ENCODE assay signal across 29 mouse cellular contexts in genomic region chr14:32546676-32547075, GRCm38 (mm10). TPM values are rescaled to one million over a fixed set of nuclear protein-coding genes. Genes with fewer than 3 reads are reported as not detected.
DNase-seq lines count a peak whose midpoint lies in the region; ATAC-seq and TF ChIP-seq lines count a peak whose summit lies in the region.
"Had no signal": no experiment of that assay in that cellular context is flagged by ENCODE, and none has a peak within 500 bp of the region (broad histone marks: within the 10 kb centered on the region; RNA-seq: fewer than 3 reads in every experiment).

No protein-coding gene starts in this region.

- H3K9me3 ChIP-seq in embryonic facial prominence, embryonic 14.5 days (ENCODE audit: control insufficient read depth, low read length), result no peaks in the 10 kb centered on the region
- H3K9me3 ChIP-seq in embryonic facial prominence, embryonic 10.5 days, result no peaks in the 10 kb centered on the region; the same call in 1 of the 2 replicates
- H3K9me3 ChIP-seq in hindbrain, embryonic 13.5 days, result no peaks in the 10 kb centered on the region
- no peaks in the 10 kb centered on the region for H3K9me3 ChIP-seq in hindbrain, embryonic 11.5 days (ENCODE audit: control insufficient read depth, low read length)
- no peaks in the 10 kb centered on the region for H3K9me3 ChIP-seq in midbrain, embryonic 16.5 days (replicated peaks; ENCODE audit: control insufficient read depth, low read length, poor library complexity, severe bottlenecking)
- H3K9me3 ChIP-seq: embryonic facial prominence, embryonic 15.5 days; forebrain, embryonic 15.5 days; hindbrain, embryonic 15.5 days; limb, embryonic 10.5 days had no signal

- 53% methylated on average over 5 of the region's 5 CpGs for WGBS in embryonic facial prominence, embryonic 14.5 days
- WGBS in embryonic facial prominence, embryonic 10.5 days, result 75% methylated on average over 5 of the region's 5 CpGs
- 55% methylated on average over 5 of the region's 5 CpGs for WGBS in hindbrain, embryonic 13.5 days
- 72% methylated on average over 5 of the region's 5 CpGs for WGBS in hindbrain, embryonic 11.5 days
- 57% methylated on average over 5 of the region's 5 CpGs for WGBS in midbrain, embryonic 16.5 days

- peaks cover 40% of the 10 kb centered on the region for H3K36me3 ChIP-seq in embryonic facial prominence, embryonic 14.5 days (ENCODE audit: control insufficient read depth, insufficient read depth, low read length)
- peaks cover 64% of the 10 kb centered on the region for H3K36me3 ChIP-seq in embryonic facial prominence, embryonic 10.5 days (replicated peaks)
- H3K36me3 ChIP-seq in hindbrain, embryonic 13.5 days, result peaks cover 19% of the 10 kb centered on the region
- H3K36me3 ChIP-seq in hindbrain, embryonic 11.5 days (ENCODE audit: control insufficient read depth, insufficient read depth, low read length), result peaks cover 3% of the 10 kb centered on the region
- H3K36me3 ChIP-seq in midbrain, embryonic 16.5 days (ENCODE audit: control insufficient read depth, insufficient read depth, low read length), result peaks cover 2% of the 10 kb centered on the region; the same call in 1 of the 2 replicates

- H3K27me3 ChIP-seq in embryonic facial prominence, embryonic 14.5 days (replicated peaks; ENCODE audit: control insufficient read depth, insufficient read depth, low read length), result no peaks in the 10 kb centered on the region
- H3K27me3 ChIP-seq in embryonic facial prominence, embryonic 10.5 days (replicated peaks; ENCODE audit: low read depth, poor library complexity, severe bottlenecking), result no peaks in the 10 kb centered on the region
- no peaks in the 10 kb centered on the region for H3K27me3 ChIP-seq in hindbrain, embryonic 13.5 days
- H3K27me3 ChIP-seq in hindbrain, embryonic 11.5 days (ENCODE audit: control insufficient read depth, insufficient read depth, low read length), result no peaks in the 10 kb centered on the region
- H3K27me3 ChIP-seq in midbrain, embryonic 16.5 days (ENCODE audit: control insufficient read depth, insufficient read depth, low read depth, low read length), result no peaks in the 10 kb centered on the region
- H3K27me3 ChIP-seq: embryonic facial prominence, embryonic 15.5 days; forebrain, embryonic 15.5 days; hindbrain, embryonic 15.5 days had no signal

- no peak for TF ChIP-seq CTCF in brain, embryonic 14.5 days (IDR thresholded peaks at IDR 0.05; ENCODE audit: borderline replicate concordance, extremely low read depth, insufficient read depth, insufficient read length)

- peak; percentile 55; the same call in 1 of the 2 replicates for ATAC-seq in embryonic facial prominence, embryonic 14.5 days (ENCODE audit: low read depth)
- ATAC-seq in hindbrain, embryonic 13.5 days (ENCODE audit: low FRiP score), result 0 out of 2 replicates have a peak, but pooled peaks have one; percentile 32
- ATAC-seq in hindbrain, embryonic 11.5 days (ENCODE audit: low FRiP score), result no peak
- peak; percentile 88 for ATAC-seq in midbrain, embryonic 16.5 days
- ATAC-seq in erythroblast, adult 5-6 weeks (replicated peaks; ENCODE audit: low FRiP score, poor library complexity, severe bottlenecking), result no peak
- ATAC-seq: activated CD4-positive, CD25-positive, alpha-beta regulatory T cell, adult 4 months; forebrain, embryonic 15.5 days; intestine, embryonic 16.5 days; lung, postnatal 0 days had no signal

- no peak for TF ChIP-seq POLR2A in brain, embryonic 14.5 days (IDR thresholded peaks at IDR 0.05; ENCODE audit: borderline replicate concordance, extremely low read depth, insufficient read depth, insufficient read length, poor library complexity, severe bottlenecking)

- peak; percentile 30 for DNase-seq in embryonic facial prominence, embryonic 14.5 days (ENCODE audit: low spot score)
- DNase-seq in embryonic facial prominence, embryonic 10.5 days (ENCODE audit: low spot score), result no peak
- DNase-seq in hindbrain, embryonic 11.5 days (ENCODE audit: low spot score), result no peak
- DNase-seq in brain, embryonic 14.5 days (ENCODE audit: low read depth), result peak; percentile 71
- no peak for DNase-seq in kidney, adult 9 months
- DNase-seq: adrenal gland, adult 8-10 months; cerebellum, adult 2 months; cerebellum, postnatal 25 days; embryo, embryonic 11 days; liver; thymus, postnatal 36 days had no signal

- H3K4me1 ChIP-seq in embryonic facial prominence, embryonic 14.5 days (ENCODE audit: control insufficient read depth, insufficient read depth, low read length), result no peaks in the 10 kb centered on the region
- H3K4me1 ChIP-seq in embryonic facial prominence, embryonic 10.5 days, result peaks cover 3% of the 10 kb centered on the region; the same call in 1 of the 2 replicates
- H3K4me1 ChIP-seq in hindbrain, embryonic 13.5 days (replicated peaks), result 0 out of 2 replicates have a peak, but pooled peaks cover 3% of the 10 kb centered on the region
- H3K4me1 ChIP-seq in hindbrain, embryonic 11.5 days (replicated peaks; ENCODE audit: control insufficient read depth, insufficient read depth, low read length), result no peaks in the 10 kb centered on the region
- H3K4me1 ChIP-seq in midbrain, embryonic 16.5 days (ENCODE audit: control insufficient read depth, insufficient read depth, low read length), result no peaks in the 10 kb centered on the region
- H3K4me1 ChIP-seq: embryonic facial prominence, embryonic 15.5 days; forebrain, embryonic 15.5 days; hindbrain, embryonic 15.5 days had no signal

- no peak overlapping the region for H3K27ac ChIP-seq in embryonic facial prominence, embryonic 14.5 days (replicated peaks; ENCODE audit: low read depth, low read length)
- no peak overlapping the region for H3K27ac ChIP-seq in embryonic facial prominence, embryonic 10.5 days (replicated peaks)
- H3K27ac ChIP-seq in hindbrain, embryonic 13.5 days, result no peak overlapping the region
- no peak overlapping the region for H3K27ac ChIP-seq in hindbrain, embryonic 11.5 days (ENCODE audit: low read depth, low read length)
- H3K27ac ChIP-seq in midbrain, embryonic 16.5 days (ENCODE audit: low read length), result no peak overlapping the region
- H3K27ac ChIP-seq: embryonic facial prominence, embryonic 15.5 days; forebrain, embryonic 15.5 days; hindbrain, embryonic 15.5 days; limb, embryonic 10.5 days; macrophage had no signal

- no peak overlapping the region for H3K4me2 ChIP-seq in embryonic facial prominence, embryonic 14.5 days (ENCODE audit: low read depth, low read length)
- no peak overlapping the region for H3K4me2 ChIP-seq in hindbrain, embryonic 13.5 days
- no peak overlapping the region for H3K4me2 ChIP-seq in hindbrain, embryonic 11.5 days (replicated peaks; ENCODE audit: low read depth, low read length)
- H3K4me2 ChIP-seq in midbrain, embryonic 16.5 days (ENCODE audit: low read length), result no peak overlapping the region
- H3K4me2 ChIP-seq: embryonic facial prominence, embryonic 15.5 days; forebrain, embryonic 15.5 days; heart, embryonic 11.5 days; hindbrain, embryonic 15.5 days had no signal

- H3K4me3 ChIP-seq in embryonic facial prominence, embryonic 14.5 days (ENCODE audit: low read depth, low read length), result no peak overlapping the region
- H3K4me3 ChIP-seq in embryonic facial prominence, embryonic 10.5 days, result no peak overlapping the region
- no peak overlapping the region for H3K4me3 ChIP-seq in hindbrain, embryonic 13.5 days
- H3K4me3 ChIP-seq in hindbrain, embryonic 11.5 days (ENCODE audit: low read depth, low read length), result no peak overlapping the region
- no peak overlapping the region for H3K4me3 ChIP-seq in midbrain, embryonic 16.5 days (ENCODE audit: low read depth, low read length)
- H3K4me3 ChIP-seq: embryonic facial prominence, embryonic 15.5 days; forebrain, embryonic 15.5 days; hindbrain, embryonic 15.5 days; limb, embryonic 10.5 days; myocyte had no signal

- no peak overlapping the region for H3K9ac ChIP-seq in embryonic facial prominence, embryonic 14.5 days (ENCODE audit: low read depth, low read length)
- H3K9ac ChIP-seq in hindbrain, embryonic 13.5 days, result no peak overlapping the region
- H3K9ac ChIP-seq in hindbrain, embryonic 11.5 days (ENCODE audit: low read depth, low read length), result no peak overlapping the region
- H3K9ac ChIP-seq in midbrain, embryonic 16.5 days (ENCODE audit: low read depth, low read length), result no peak overlapping the region
- H3K9ac ChIP-seq: embryonic facial prominence, embryonic 15.5 days; forebrain, embryonic 15.5 days; hindbrain, embryonic 15.5 days had no signal

RNA-seq across cellular contexts. Expression of gene Ercc6, which starts 33.4 kb away (rescaled TPM):
- polyA plus RNA-seq in embryonic facial prominence, embryonic 14.5 days (2014; fragmentation: Nextera tagmentation; extraction: Ambion mirVana), result 13.4 and 16.1 TPM in 2 replicates
- 28.9 and 29.6 TPM in 2 replicates for polyA plus RNA-seq in embryonic facial prominence, embryonic 10.5 days (2016; fragmentation: Nextera tagmentation; extraction: Ambion mirVana)
- polyA plus RNA-seq in hindbrain, embryonic 13.5 days (2015; fragmentation: Nextera tagmentation; extraction: Ambion mirVana), result 24.7 and 29.4 TPM in 2 replicates
- 24.4 and 32.4 TPM in 2 replicates for polyA plus RNA-seq in hindbrain, embryonic 11.5 days (2014; fragmentation: Nextera tagmentation; extraction: Ambion mirVana)
- polyA plus RNA-seq in brain, embryonic 14.5 days (2012; rRNA removed), result 15.1 and 15.9 TPM in 2 replicates
- 26.6 and 30.3 TPM in 2 replicates for polyA plus RNA-seq in midbrain, embryonic 16.5 days (2015; fragmentation: Nextera tagmentation; extraction: Ambion mirVana)
- 2.9 and 5.4 TPM in 2 replicates for total RNA-seq in erythroblast, adult 5-6 weeks (2015; ENCODE audit: low replicate concordance)
- total RNA-seq in erythroblast, adult 5-6 weeks (2017; ENCODE audit: low replicate concordance), result 7.0 and 9.3 TPM in 2 replicates

RNA-seq across cellular contexts. Expression of gene Prrxl1, which starts 52.5 kb away (rescaled TPM):
- polyA plus RNA-seq in embryonic facial prominence, embryonic 14.5 days (2014; fragmentation: Nextera tagmentation; extraction: Ambion mirVana), result 5.8 and 6.7 TPM in 2 replicates
- 5.1 and 7.9 TPM in 2 replicates for polyA plus RNA-seq in embryonic facial prominence, embryonic 10.5 days (2016; fragmentation: Nextera tagmentation; extraction: Ambion mirVana)
- 39.1 and 42.4 TPM in 2 replicates for polyA plus RNA-seq in hindbrain, embryonic 13.5 days (2015; fragmentation: Nextera tagmentation; extraction: Ambion mirVana)
- polyA plus RNA-seq in hindbrain, embryonic 11.5 days (2014; fragmentation: Nextera tagmentation; extraction: Ambion mirVana), result 13.2 and 18.2 TPM in 2 replicates
- polyA plus RNA-seq in brain, embryonic 14.5 days (2012; rRNA removed), result 1.3 and 7.0 TPM in 2 replicates
- polyA plus RNA-seq in midbrain, embryonic 16.5 days (2015; fragmentation: Nextera tagmentation; extraction: Ambion mirVana), result 1.4 and 2.0 TPM in 2 replicates
- total RNA-seq in erythroblast, adult 5-6 weeks (2015; ENCODE audit: low replicate concordance), result not detected in 2 replicates
- 0.56 TPM in 1 of 2 replicates, not detected in the other for total RNA-seq in erythroblast, adult 5-6 weeks (2017; ENCODE audit: low replicate concordance)
- total RNA-seq: granulocyte monocyte progenitor cell, adult 5-6 weeks; layer of hippocampus, postnatal 10 days had no signal
- polyA plus RNA-seq: activated CD4-positive, CD25-positive, alpha-beta regulatory T cell, adult 4 months; heart, embryonic 11.5 days; heart, postnatal 0 days; large intestine, adult 2 months; limb, embryonic 10.5 days; liver, embryonic 16.5 days; macrophage; myocyte had no signal

Comparison
In these comparisons a context has a peak if more than half of its experiments do, and no peak if none do; other contexts are left out.
1. ATAC-seq: peak in embryonic facial prominence, embryonic 14.5 days (single experiment), hindbrain, embryonic 13.5 days (single experiment) and midbrain, embryonic 16.5 days (single experiment); none in hindbrain, embryonic 11.5 days (single experiment) and erythroblast, adult 5-6 weeks (single experiment).
2. DNase-seq: peak in embryonic facial prominence, embryonic 14.5 days (single experiment) and brain, embryonic 14.5 days (single experiment); none in embryonic facial prominence, embryonic 10.5 days (single experiment), hindbrain, embryonic 11.5 days (single experiment) and kidney, adult 9 months (single experiment).